Mouse (Mus musculus): ENCODE measurements at regions not wholly inside any gene's neighbourhood (a gene's known extent, or its start where the extent isn't known, plus 50 kb on each side); places are given as distances from the start of the nearest gene placed in this dataset.
A peak's percentile ranks its signal among the peaks of the same experiment; 100 is the strongest.

- no peak for DNase-seq (ENCODE audit: low spot score)
- no peak overlapping the region for H3K4me2 ChIP-seq (ENCODE audit: low read depth, low read length, severe bottlenecking)
- H3K36me3 ChIP-seq (ENCODE audit: control insufficient read depth, insufficient read depth, low read length), result no peaks in the 10 kb centered on the region
- H3K27me3 ChIP-seq (ENCODE audit: control insufficient read depth, insufficient read depth, low read length), result no peaks in the 10 kb centered on the region
- no peaks in the 10 kb centered on the region for H3K9me3 ChIP-seq (ENCODE audit: control insufficient read depth, low read length)
- WGBS, result 79% methylated on average over 3 of the region's 3 CpGs
- H3K4me1 ChIP-seq (replicated peaks; ENCODE audit: control insufficient read depth, insufficient read depth, low read length), result no peaks in the 10 kb centered on the region
- H3K9ac ChIP-seq (ENCODE audit: low read length), result no peak overlapping the region
- no peak overlapping the region for H3K27ac ChIP-seq (ENCODE audit: low read depth, low read length)
- ATAC-seq (replicated peaks; ENCODE audit: low FRiP score), result no peak
- no peak overlapping the region for H3K4me3 ChIP-seq (ENCODE audit: low read depth, low read length)
Measured at GRCm38 (mm10) chr13:111860931-111861330, 52.1 kb upstream of the Map3k1 start.

- WGBS, result 79% methylated on average over 8 of the region's 8 CpGs
- H3K4me2 ChIP-seq (ENCODE audit: low read depth, low read length, severe bottlenecking), result no peak overlapping the region
- H3K27ac ChIP-seq (ENCODE audit: low read depth, low read length), result no peak overlapping the region
- no peaks in the 10 kb centered on the region for H3K4me1 ChIP-seq (replicated peaks; ENCODE audit: control insufficient read depth, insufficient read depth, low read length)
- H3K4me3 ChIP-seq (ENCODE audit: low read depth, low read length), result no peak overlapping the region
- no peak for DNase-seq (ENCODE audit: low spot score)
- ATAC-seq (replicated peaks; ENCODE audit: low FRiP score), result no peak
- H3K36me3 ChIP-seq (ENCODE audit: control insufficient read depth, insufficient read depth, low read length), result no peaks in the 10 kb centered on the region
- H3K27me3 ChIP-seq (ENCODE audit: control insufficient read depth, insufficient read depth, low read length), result no peaks in the 10 kb centered on the region
- H3K9ac ChIP-seq (ENCODE audit: low read length), result no peak overlapping the region
- no peaks in the 10 kb centered on the region for H3K9me3 ChIP-seq (ENCODE audit: control insufficient read depth, low read length)
Measured at GRCm38 (mm10) chr13:111862316-111862715, 53.5 kb upstream of the Map3k1 start.

- no peak overlapping the region for H3K4me3 ChIP-seq (ENCODE audit: low read depth, low read length)
- DNase-seq (ENCODE audit: low spot score) (no peak), ATAC-seq (replicated peaks; ENCODE audit: low FRiP score) (no peak)
- no peaks in the 10 kb centered on the region for H3K27me3 ChIP-seq (ENCODE audit: control insufficient read depth, insufficient read depth, low read length)
- no peak overlapping the region for H3K27ac ChIP-seq (ENCODE audit: low read depth, low read length)
- H3K36me3 ChIP-seq (ENCODE audit: control insufficient read depth, insufficient read depth, low read length), result no peaks in the 10 kb centered on the region
- no peaks in the 10 kb centered on the region for H3K4me1 ChIP-seq (replicated peaks; ENCODE audit: control insufficient read depth, insufficient read depth, low read length)
- WGBS, result 98% methylated on average over 7 of the region's 7 CpGs
- no peak overlapping the region for H3K9ac ChIP-seq (ENCODE audit: low read length)
- H3K4me2 ChIP-seq (ENCODE audit: low read depth, low read length, severe bottlenecking), result no peak overlapping the region
- no peaks in the 10 kb centered on the region for H3K9me3 ChIP-seq (ENCODE audit: control insufficient read depth, low read length)
Measured at GRCm38 (mm10) chr13:111865956-111866355, 57.2 kb upstream of the Map3k1 start.

GRCm38 (mm10) chr13:111867261-111867660 is 58.5 kb upstream of the Map3k1 start:
- Histone ChIP-seq H3K9ac (ENCODE audit: low read length) (no peak overlapping the region), H3K27ac (ENCODE audit: low read depth, low read length) (no peak overlapping the region), H3K9me3 (ENCODE audit: control insufficient read depth, low read length) (no peaks in the 10 kb centered on the region), H3K4me1 (replicated peaks; ENCODE audit: control insufficient read depth, insufficient read depth, low read length) (no peaks in the 10 kb centered on the region), H3K4me3 (ENCODE audit: low read depth, low read length) (no peak overlapping the region), H3K4me2 (ENCODE audit: low read depth, low read length, severe bottlenecking) (no peak overlapping the region), H3K27me3 (ENCODE audit: control insufficient read depth, insufficient read depth, low read length) (no peaks in the 10 kb centered on the region), H3K36me3 (ENCODE audit: control insufficient read depth, insufficient read depth, low read length) (no peaks in the 10 kb centered on the region)
- DNase-seq (ENCODE audit: low spot score) (no peak), ATAC-seq (replicated peaks; ENCODE audit: low FRiP score) (no peak)
- 92% methylated on average over 2 of the region's 2 CpGs for WGBS

- Histone ChIP-seq H3K36me3 (ENCODE audit: control insufficient read depth, insufficient read depth, low read length) (no peaks in the 10 kb centered on the region), H3K4me1 (replicated peaks; ENCODE audit: control insufficient read depth, insufficient read depth, low read length) (no peaks in the 10 kb centered on the region), H3K27ac (ENCODE audit: low read depth, low read length) (no peak overlapping the region), H3K9me3 (ENCODE audit: control insufficient read depth, low read length) (no peaks in the 10 kb centered on the region), H3K4me3 (ENCODE audit: low read depth, low read length) (no peak overlapping the region), H3K4me2 (ENCODE audit: low read depth, low read length, severe bottlenecking) (no peak overlapping the region), H3K9ac (ENCODE audit: low read length) (no peak overlapping the region), H3K27me3 (ENCODE audit: control insufficient read depth, insufficient read depth, low read length) (no peaks in the 10 kb centered on the region)
- DNase-seq (ENCODE audit: low spot score) (peak; percentile 60), ATAC-seq (replicated peaks; ENCODE audit: low FRiP score) (peak; percentile 54; the same call in 1 of the 2 replicates)
- WGBS, result 63% methylated on average over 31 of the region's 31 CpGs
Measured at GRCm38 (mm10) chr13:111867763-111868725, 59.3 kb upstream of the Map3k1 start.

GRCm38 (mm10) chr13:111868947-111869346 is 60.2 kb upstream of the Map3k1 start:
- H3K9me3 ChIP-seq (ENCODE audit: control insufficient read depth, low read length), result no peaks in the 10 kb centered on the region
- ATAC-seq (replicated peaks; ENCODE audit: low FRiP score) (no peak), DNase-seq (ENCODE audit: low spot score) (no peak)
- H3K27me3 ChIP-seq (ENCODE audit: control insufficient read depth, insufficient read depth, low read length), result no peaks in the 10 kb centered on the region
- H3K4me2 ChIP-seq (ENCODE audit: low read depth, low read length, severe bottlenecking), result no peak overlapping the region
- H3K9ac ChIP-seq (ENCODE audit: low read length), result no peak overlapping the region
- WGBS, result 66% methylated on average over 3 of the region's 3 CpGs
- H3K4me3 ChIP-seq (ENCODE audit: low read depth, low read length), result no peak overlapping the region
- no peaks in the 10 kb centered on the region for H3K36me3 ChIP-seq (ENCODE audit: control insufficient read depth, insufficient read depth, low read length)
- no peak overlapping the region for H3K27ac ChIP-seq (ENCODE audit: low read depth, low read length)
- no peaks in the 10 kb centered on the region for H3K4me1 ChIP-seq (replicated peaks; ENCODE audit: control insufficient read depth, insufficient read depth, low read length)

GRCm38 (mm10) chr13:111869771-111870437 is 61.1 kb upstream of the Map3k1 start:
- peak; percentile 35; the same call in 1 of the 2 replicates for ATAC-seq (replicated peaks; ENCODE audit: low FRiP score)
- 40% methylated on average over 17 of the region's 17 CpGs for WGBS
- DNase-seq (ENCODE audit: low spot score), result no peak
- Histone ChIP-seq H3K36me3 (ENCODE audit: control insufficient read depth, insufficient read depth, low read length) (no peaks in the 10 kb centered on the region), H3K4me1 (replicated peaks; ENCODE audit: control insufficient read depth, insufficient read depth, low read length) (no peaks in the 10 kb centered on the region), H3K27me3 (ENCODE audit: control insufficient read depth, insufficient read depth, low read length) (no peaks in the 10 kb centered on the region), H3K4me2 (ENCODE audit: low read depth, low read length, severe bottlenecking) (peak overlapping the region; percentile 5; the same call in 1 of the 2 replicates), H3K27ac (ENCODE audit: low read depth, low read length) (no peak overlapping the region), H3K9me3 (ENCODE audit: control insufficient read depth, low read length) (no peaks in the 10 kb centered on the region), H3K4me3 (ENCODE audit: low read depth, low read length) (no peak overlapping the region), H3K9ac (ENCODE audit: low read length) (no peak overlapping the region)

GRCm38 (mm10) chr13:111870505-111870904 is 61.7 kb upstream of the Map3k1 start:
- H3K4me2 ChIP-seq (ENCODE audit: low read depth, low read length, severe bottlenecking), result no peak overlapping the region
- H3K36me3 ChIP-seq (ENCODE audit: control insufficient read depth, insufficient read depth, low read length), result no peaks in the 10 kb centered on the region
- H3K4me3 ChIP-seq (ENCODE audit: low read depth, low read length), result no peak overlapping the region
- H3K27ac ChIP-seq (ENCODE audit: low read depth, low read length), result no peak overlapping the region
- no peaks in the 10 kb centered on the region for H3K9me3 ChIP-seq (ENCODE audit: control insufficient read depth, low read length)
- no peaks in the 10 kb centered on the region for H3K4me1 ChIP-seq (replicated peaks; ENCODE audit: control insufficient read depth, insufficient read depth, low read length)
- no peak for ATAC-seq (replicated peaks; ENCODE audit: low FRiP score)
- no peak overlapping the region for H3K9ac ChIP-seq (ENCODE audit: low read length)
- DNase-seq (ENCODE audit: low spot score), result no peak
- no peaks in the 10 kb centered on the region for H3K27me3 ChIP-seq (ENCODE audit: control insufficient read depth, insufficient read depth, low read length)
- 82% methylated on average over 4 of the region's 4 CpGs for WGBS
